Mouse (Mus musculus) hindbrain, embryonic 14.5 days (tissue): ENCODE data around the gene Orai1. TPM values are rescaled to one million over a fixed set of nuclear protein-coding genes. Genes with fewer than 3 reads are reported as not detected.

ENCODE experiments used
- ATAC-seq: fragments of 200-750 bp; cut with Nextera tagmentation; 2 replicates; pipeline ENCODE4 v1.8.0; 2017; ENCODE audit warnings: moderate number of reproducible peaks, mild to moderate bottlenecking, moderate TSS enrichment, moderate library complexity; ENCODE audit not compliant: low FRiP score
- DNase-seq: peaks from one replicate; pipeline ENCODE4 v3.0.0-alpha.2; 2015; ENCODE audit warnings: low spot score
- H3K27ac ChIP-seq: fragments of 300-500 bp; sonication (generic); 2 replicates; pipeline ENCODE4 v1.5.1; 2014; ENCODE audit warnings: mild to moderate bottlenecking, moderate library complexity
- H3K27me3 ChIP-seq: fragments of 300-500 bp; sonication (generic); 2 replicates; pipeline ENCODE4 v1.6.1; 2014; ENCODE audit warnings: mild to moderate bottlenecking, low read length, mixed read lengths; ENCODE audit not compliant: control insufficient read depth, insufficient read depth
- H3K36me3 ChIP-seq: fragments of 300-500 bp; sonication (generic); replicated peaks from 2 replicates; pipeline ENCODE4 v1.6.1; 2014; ENCODE audit not compliant: control insufficient read depth, insufficient read depth
- H3K4me1 ChIP-seq: fragments of 300-500 bp; sonication (generic); replicated peaks from 2 replicates; pipeline ENCODE4 v1.6.1; 2014; ENCODE audit warnings: antibody characterized with exemption, low read length, mixed read lengths; ENCODE audit not compliant: control insufficient read depth, insufficient read depth
- H3K4me2 ChIP-seq: fragments of 300-500 bp; sonication (generic); replicated peaks from 2 replicates; pipeline ENCODE4 v1.6.1; 2014; ENCODE audit warnings: mild to moderate bottlenecking, moderate library complexity
- H3K4me3 ChIP-seq: fragments of 300-500 bp; sonication (generic); replicated peaks from 2 replicates; pipeline ENCODE4 v1.5.1; 2014; ENCODE audit warnings: mild to moderate bottlenecking, low read length
- H3K9ac ChIP-seq: fragments of 300-500 bp; sonication (generic); 2 replicates; pipeline ENCODE4 v1.6.1; 2014
- H3K9me3 ChIP-seq: fragments of 300-500 bp; sonication (generic); 2 replicates; pipeline ENCODE4 v1.6.1; 2016; ENCODE audit warnings: low read length; ENCODE audit not compliant: control insufficient read depth
- WGBS: fragments of 180-500 bp; shearing (Covaris S2); extraction: QIAGEN DNeasy Blood & Tissue Kit; methylation state at CpG from one replicate; pipeline ENCODE4 v1.1.7; 2014; 5-methylcytosine and 5-hydroxymethylcytosine counted together
- polyA plus RNA-seq: library from polyadenylated mRNA; unstranded; fragments of >200 nt; fragmentation: Nextera tagmentation; extraction: Ambion mirVana; gene quantifications from 2 replicates; pipeline ENCODE4 v1.2.1, GENCODE M21; 2014

Gene Orai1
- polyA plus RNA-seq, 1 experiment from 2014 or later: 18.0 TPM

DNA sequence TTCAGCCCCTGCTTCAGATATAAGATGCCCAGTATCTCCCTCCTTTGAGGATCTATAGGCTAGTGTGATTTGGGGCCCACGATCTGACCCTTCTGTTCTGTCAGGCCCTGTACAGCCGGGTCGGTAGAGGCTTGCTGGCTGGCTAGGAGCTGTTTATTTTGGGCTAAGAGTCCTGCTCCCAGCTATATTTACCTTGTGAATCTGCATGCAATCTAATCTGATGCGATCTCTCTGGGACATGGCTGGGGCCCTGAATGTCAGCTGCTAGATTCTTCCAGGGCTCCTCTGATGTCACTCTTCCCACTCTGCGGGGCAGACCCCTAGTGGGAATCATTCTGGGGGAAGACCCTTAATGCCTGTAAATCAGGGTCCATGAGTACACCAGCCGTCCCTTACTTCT, 9.4 kb downstream of the Orai1 start:
- no peak for DNase-seq
- Histone ChIP-seq H3K36me3 (0 out of 2 replicates have a peak, but pooled peaks cover 3% of the 10 kb centered on the region), H3K4me3 (no peak overlapping the region), H3K27me3 (no peaks in the 10 kb centered on the region), H3K9me3 (no peaks in the 10 kb centered on the region), H3K4me1 (0 out of 2 replicates have a peak, but pooled peaks cover under 1% of the 10 kb centered on the region), H3K27ac (no peak overlapping the region), H3K4me2 (no peak overlapping the region), H3K9ac (no peak overlapping the region)
- ATAC-seq: no peak
- whole genome bisulfite sequencing: 96% methylated on average over 6 of the region's 6 CpGs

DNA sequence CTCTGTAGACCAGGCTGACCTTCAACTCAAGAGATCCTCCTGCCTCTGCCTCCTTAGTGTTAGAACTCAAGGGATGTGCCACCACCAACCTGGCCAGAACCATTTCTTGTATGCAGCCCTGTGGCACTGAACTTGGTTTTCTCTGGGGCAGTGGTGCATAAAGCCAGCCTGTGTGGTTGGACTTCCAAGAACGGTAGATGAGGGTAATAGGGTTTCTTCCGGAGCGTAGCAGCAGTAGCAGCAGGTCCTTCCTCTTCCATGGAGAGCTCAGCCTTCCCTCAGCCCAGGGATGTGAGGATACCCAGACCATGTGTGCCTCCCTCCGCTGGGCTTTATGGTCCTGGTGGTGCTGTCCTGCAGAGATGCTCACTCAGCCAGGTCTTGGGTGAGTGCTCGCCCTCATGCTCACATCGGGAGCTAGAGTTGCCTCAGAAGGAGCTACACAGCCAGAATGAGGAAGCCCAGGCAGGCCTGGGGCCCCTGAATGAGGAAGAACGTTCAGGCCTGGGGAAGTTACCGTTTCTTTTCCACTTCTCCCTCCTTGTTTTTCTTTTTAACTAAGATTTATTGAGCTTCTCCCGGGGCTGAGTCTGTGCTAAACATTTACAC, 10.2 kb downstream of the Orai1 start:
- ATAC-seq: no peak
- Histone ChIP-seq H3K27ac (no peak overlapping the region), H3K4me3 (no peak overlapping the region), H3K9me3 (no peaks in the 10 kb centered on the region), H3K36me3 (0 out of 2 replicates have a peak, but pooled peaks cover 11% of the 10 kb centered on the region), H3K27me3 (no peaks in the 10 kb centered on the region), H3K9ac (no peak overlapping the region), H3K4me2 (no peak overlapping the region), H3K4me1 (no peaks in the 10 kb centered on the region)
- WGBS: 81% methylated on average over 9 of the region's 9 CpGs
- DNase-seq: no peak

DNA sequence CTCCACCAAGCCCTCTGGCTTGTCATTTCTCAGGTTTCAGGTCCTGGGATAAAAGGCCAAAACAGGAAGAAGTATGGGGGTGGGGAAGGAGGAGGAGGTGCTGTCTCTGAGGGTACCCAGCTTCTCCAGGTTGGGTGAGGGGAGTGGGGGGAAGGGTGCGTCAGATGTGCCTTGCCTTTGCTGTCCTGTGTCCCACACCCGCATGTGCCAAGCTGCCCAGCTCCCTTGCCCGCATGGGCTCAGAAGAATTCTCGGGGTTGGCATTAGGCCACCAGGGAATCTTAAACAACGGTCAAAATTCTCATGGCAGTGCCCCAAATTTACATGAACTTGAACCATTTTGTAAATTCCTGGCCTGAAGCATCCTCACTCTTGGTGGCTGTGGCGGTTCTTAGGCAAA, 11.5 kb downstream of the Orai1 start:
- Histone ChIP-seq H3K27ac (no peak overlapping the region), H3K9me3 (no peaks in the 10 kb centered on the region), H3K4me3 (no peak overlapping the region), H3K9ac (no peak overlapping the region), H3K4me2 (no peak overlapping the region), H3K4me1 (no peaks in the 10 kb centered on the region), H3K36me3 (peaks cover 16% of the 10 kb centered on the region), H3K27me3 (no peaks in the 10 kb centered on the region)
- 68% methylated on average over 6 of the region's 6 CpGs for WGBS
- ATAC-seq (no peak), DNase-seq (no peak)

DNA sequence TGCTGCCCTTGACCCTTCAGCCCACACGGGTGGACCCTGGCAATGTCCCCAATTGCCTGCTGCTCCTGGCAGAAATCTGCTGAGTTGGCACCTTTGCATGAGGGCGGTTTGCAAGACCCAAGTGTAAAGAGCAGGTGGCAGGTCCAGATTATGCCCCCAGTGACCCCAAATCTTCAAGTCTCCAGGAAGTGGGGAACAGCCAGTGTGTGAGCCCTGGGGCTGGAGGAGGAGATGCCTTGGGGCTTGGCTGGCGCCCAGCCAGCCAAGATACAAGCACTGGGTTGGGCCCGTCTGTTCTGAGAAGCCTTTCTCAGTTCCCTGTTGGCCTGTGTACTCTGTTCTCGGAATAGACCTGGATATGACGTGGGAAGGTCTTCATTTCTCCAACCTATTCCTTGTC, 12.6 kb downstream of the Orai1 start:
- Histone ChIP-seq H3K9ac (no peak overlapping the region), H3K4me3 (no peak overlapping the region), H3K9me3 (no peaks in the 10 kb centered on the region), H3K27me3 (no peaks in the 10 kb centered on the region), H3K36me3 (peaks cover 16% of the 10 kb centered on the region), H3K4me2 (no peak overlapping the region), H3K4me1 (no peaks in the 10 kb centered on the region), H3K27ac (no peak overlapping the region)
- no peak for DNase-seq
- no peak for ATAC-seq
- 72% methylated on average over 6 of the region's 6 CpGs for WGBS

DNA sequence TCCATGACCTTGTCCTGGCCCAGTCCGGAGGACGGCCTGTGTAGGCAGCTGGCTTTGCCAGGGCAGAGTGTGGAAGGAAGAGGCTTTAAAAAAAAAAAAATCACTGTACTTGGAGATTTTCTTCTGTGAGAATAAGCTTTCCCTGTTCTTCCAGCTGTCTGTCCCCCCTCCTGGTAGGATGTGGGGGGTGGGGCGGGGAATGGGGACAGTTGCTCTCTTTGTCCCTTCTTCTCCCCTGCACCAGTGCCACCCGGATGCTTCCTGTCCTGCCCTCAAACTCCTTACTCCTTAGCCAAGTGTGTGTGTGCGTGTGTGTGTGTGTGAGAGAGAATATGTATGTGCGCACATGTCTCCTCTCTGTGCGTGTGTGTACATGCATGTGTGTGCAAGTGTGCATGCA, 14.9 kb downstream of the Orai1 start:
- no peaks in the 10 kb centered on the region for H3K4me1 ChIP-seq
- H3K27ac ChIP-seq: no peak overlapping the region
- H3K27me3 ChIP-seq: no peaks in the 10 kb centered on the region
- WGBS: 94% methylated on average over 7 of the region's 7 CpGs
- ATAC-seq: no peak
- H3K36me3 ChIP-seq: peaks cover 16% of the 10 kb centered on the region
- H3K9ac ChIP-seq: no peak overlapping the region
- no peak for DNase-seq
- no peak overlapping the region for H3K4me3 ChIP-seq
- H3K4me2 ChIP-seq: no peak overlapping the region
- no peaks in the 10 kb centered on the region for H3K9me3 ChIP-seq

DNA sequence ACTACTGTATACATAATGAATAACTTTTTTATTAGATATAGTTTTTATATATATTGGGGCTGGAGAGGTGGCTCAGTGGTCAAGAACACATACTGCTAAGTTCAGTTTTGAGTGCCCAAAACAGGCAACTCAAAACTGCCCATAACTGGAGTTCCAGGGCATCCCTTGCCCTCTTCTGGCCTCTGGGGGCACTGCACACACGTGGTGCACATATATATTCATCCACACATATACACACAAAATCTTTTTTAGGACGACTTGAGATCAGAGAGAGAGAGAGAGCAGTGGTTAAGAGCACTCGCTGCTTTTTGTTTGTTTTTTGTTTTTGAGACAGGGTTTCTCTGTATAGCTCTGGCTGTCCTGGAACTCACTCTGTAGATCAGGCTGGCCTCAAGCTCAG, 16.4 kb downstream of the Orai1 start:
- Histone ChIP-seq H3K36me3 (peaks cover 16% of the 10 kb centered on the region), H3K4me1 (no peaks in the 10 kb centered on the region), H3K9me3 (no peaks in the 10 kb centered on the region), H3K9ac (no peak overlapping the region), H3K27me3 (no peaks in the 10 kb centered on the region), H3K27ac (no peak overlapping the region), H3K4me2 (no peak overlapping the region), H3K4me3 (no peak overlapping the region)
- ATAC-seq (no peak), DNase-seq (no peak)
- WGBS: 93% methylated on average over 3 of the region's 3 CpGs

DNA sequence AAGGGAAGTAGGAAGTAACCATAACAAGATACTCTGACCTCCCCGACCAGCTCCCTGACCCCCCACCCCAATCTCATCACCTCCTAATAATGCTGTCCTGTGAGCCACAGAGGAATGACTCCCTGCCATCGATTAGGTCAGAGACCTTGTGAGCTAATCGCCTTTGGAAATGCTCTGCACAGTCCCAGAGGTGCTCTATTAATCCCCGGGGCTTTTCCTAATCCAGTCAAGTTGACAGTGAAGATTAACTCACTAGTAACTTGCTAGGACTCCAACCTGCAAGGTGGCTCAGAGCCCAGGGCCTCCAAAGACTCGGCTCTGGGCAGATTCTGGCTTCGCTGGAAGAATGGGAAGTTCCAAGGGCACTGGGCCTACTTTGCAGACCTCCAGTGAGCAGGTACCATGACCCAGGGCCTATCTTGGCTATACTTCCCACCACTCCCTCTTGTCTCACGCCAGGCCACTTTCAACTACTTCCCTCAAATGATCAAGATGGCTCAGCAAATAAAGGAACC, 18.8 kb downstream of the Orai1 start:
- no peak overlapping the region for H3K4me3 ChIP-seq
- peaks cover 16% of the 10 kb centered on the region for H3K36me3 ChIP-seq
- ATAC-seq (no peak), DNase-seq (no peak)
- no peak overlapping the region for H3K4me2 ChIP-seq
- 0 out of 2 replicates have a peak, but pooled peaks cover under 1% of the 10 kb centered on the region for H3K4me1 ChIP-seq
- H3K27me3 ChIP-seq: no peaks in the 10 kb centered on the region
- H3K9me3 ChIP-seq: no peaks in the 10 kb centered on the region
- WGBS: 78% methylated on average over 7 of the region's 7 CpGs
- no peak overlapping the region for H3K9ac ChIP-seq
- H3K27ac ChIP-seq: no peak overlapping the region

DNA sequence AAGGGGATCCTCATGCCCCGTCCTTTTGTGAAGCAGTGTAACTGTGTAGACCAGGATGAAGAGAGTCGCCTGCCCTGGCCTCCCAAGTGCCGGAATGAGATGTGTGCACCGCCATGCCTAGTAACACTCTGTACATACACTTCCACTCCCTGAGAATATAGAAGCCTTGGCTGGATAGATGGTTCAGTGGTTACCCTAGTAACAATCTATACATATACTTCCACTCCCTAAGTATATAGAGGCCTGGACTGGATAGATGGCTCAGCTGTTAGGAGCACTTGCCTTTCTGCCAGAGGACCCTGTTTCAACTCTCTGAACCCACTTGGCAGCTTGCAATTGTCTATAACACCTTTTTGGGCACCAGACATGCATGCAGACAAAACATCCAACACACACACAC, 20.2 kb downstream of the Orai1 start:
- Histone ChIP-seq H3K4me2 (no peak overlapping the region), H3K4me1 (peaks cover 6% of the 10 kb centered on the region; the same call in 1 of the 2 replicates), H3K9me3 (no peaks in the 10 kb centered on the region), H3K27me3 (no peaks in the 10 kb centered on the region), H3K9ac (no peak overlapping the region), H3K27ac (no peak overlapping the region), H3K36me3 (peaks cover 5% of the 10 kb centered on the region), H3K4me3 (no peak overlapping the region)
- no peak for ATAC-seq
- DNase-seq: no peak
- WGBS: 86% methylated on average over 4 of the region's 4 CpGs

DNA sequence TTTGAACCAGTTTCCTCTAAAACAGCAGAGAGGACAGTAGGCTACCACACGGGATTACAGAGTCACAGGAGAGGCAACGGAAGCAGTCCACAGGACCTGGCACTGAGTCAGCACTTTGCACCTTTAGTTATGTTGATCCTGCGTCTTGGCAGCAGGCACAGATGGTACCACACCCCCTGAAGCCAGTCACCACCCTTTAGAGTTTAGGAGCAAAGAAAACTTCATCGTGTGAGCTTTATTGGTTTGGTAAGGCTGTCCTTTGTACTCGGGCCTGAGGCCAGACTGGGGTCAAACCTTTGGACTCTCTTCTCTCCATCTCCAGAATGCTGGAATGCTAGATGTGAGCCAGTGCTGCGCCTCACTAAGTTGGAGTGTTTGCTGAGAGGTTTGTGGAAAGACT, 20.7 kb downstream of the Orai1 start:
- H3K36me3 ChIP-seq: peaks cover 2% of the 10 kb centered on the region
- no peak overlapping the region for H3K4me3 ChIP-seq
- H3K4me2 ChIP-seq: no peak overlapping the region
- no peaks in the 10 kb centered on the region for H3K9me3 ChIP-seq
- peaks cover 6% of the 10 kb centered on the region; the same call in 1 of the 2 replicates for H3K4me1 ChIP-seq
- no peaks in the 10 kb centered on the region for H3K27me3 ChIP-seq
- ATAC-seq (no peak), DNase-seq (no peak)
- no peak overlapping the region for H3K9ac ChIP-seq
- no peak overlapping the region for H3K27ac ChIP-seq
- 24% methylated on average over 6 of the region's 6 CpGs for WGBS

DNA sequence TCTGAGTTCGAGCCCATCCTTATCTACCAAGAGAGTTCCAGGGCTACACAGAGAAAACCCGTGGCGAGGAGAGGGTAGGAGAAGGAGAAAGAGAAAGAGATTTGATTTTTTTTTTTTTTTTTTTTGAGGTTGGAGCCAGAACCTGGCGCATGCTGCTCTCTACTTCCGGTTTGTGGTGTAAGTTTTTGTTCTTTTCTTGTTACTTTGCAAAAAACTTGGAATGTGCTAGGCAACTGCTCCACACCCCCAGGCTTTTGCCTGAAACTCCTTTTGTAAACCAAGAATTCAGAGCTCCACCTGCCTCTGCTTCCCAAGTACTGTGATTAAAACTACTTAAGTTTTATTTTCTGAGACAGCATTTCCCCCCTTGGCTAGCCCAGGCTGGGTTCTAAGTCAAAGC, 23.2 kb downstream of the Orai1 start:
- no peak for ATAC-seq
- no peaks in the 10 kb centered on the region for H3K36me3 ChIP-seq

More for the DNA sequence above, 23.2 kb downstream of the Orai1 start:
- H3K9ac ChIP-seq: no peak overlapping the region
- peaks cover 6% of the 10 kb centered on the region; the same call in 1 of the 2 replicates for H3K4me1 ChIP-seq
- H3K4me2 ChIP-seq: no peak overlapping the region
- no peak for DNase-seq
- H3K9me3 ChIP-seq: no peaks in the 10 kb centered on the region
- no peak overlapping the region for H3K27ac ChIP-seq
- WGBS: 93% methylated on average over 5 of the region's 5 CpGs
- no peaks in the 10 kb centered on the region for H3K27me3 ChIP-seq
- no peak overlapping the region for H3K4me3 ChIP-seq
